Mouse (Mus musculus): Measurements from ENCODE around the gene Vcp.
"Not testable (repeated sequence)": the region's sequence is repeated elsewhere in the genome, so short reads cannot be mapped to it uniquely, and the experiment has no call there.

The Vcp gene

GRCm38 (mm10) chr4:43029749-43030148, 29.4 kb upstream of the Vcp start:
- no peak for DNase-seq (ENCODE audit: low read depth, low spot score)

GRCm38 (mm10) chr4:43029121-43029520, 28.8 kb upstream of the Vcp start:
- no peak for DNase-seq (ENCODE audit: low read depth, low spot score)

GRCm38 (mm10) chr4:43025084-43025960, 25.0 kb upstream of the Vcp start, which contains the start of gene Pigo:
Pigo (minus strand) TSS chr4:43025819.
- peak; percentile 96 for DNase-seq (ENCODE audit: low read depth, low spot score)

- DNase-seq (ENCODE audit: low read depth, low spot score): no peak
These were observed 24.4 kb upstream of the Vcp start for GRCm38 (mm10) chr4:43024673-43025072.

GRCm38 (mm10) chr4:43021341-43021740, 21.0 kb upstream of the Vcp start:
- DNase-seq (ENCODE audit: low read depth, low spot score): no peak

GRCm38 (mm10) chr4:43020876-43021275, 20.6 kb upstream of the Vcp start:
- no peak for DNase-seq (ENCODE audit: low read depth, low spot score)

- DNase-seq (ENCODE audit: low read depth, low spot score): no peak
These were observed 19.5 kb upstream of the Vcp start for GRCm38 (mm10) chr4:43019641-43020465.

- no peak for DNase-seq (ENCODE audit: low read depth, low spot score)
These were observed 18.9 kb upstream of the Vcp start for GRCm38 (mm10) chr4:43019176-43019575.

- no peak for DNase-seq (ENCODE audit: low read depth, low spot score)
These were observed 17.8 kb upstream of the Vcp start for GRCm38 (mm10) chr4:43018156-43018555.

GRCm38 (mm10) chr4:43012091-43012490, 11.8 kb upstream of the Vcp start:
- DNase-seq (ENCODE audit: low read depth, low spot score): no peak

GRCm38 (mm10) chr4:43010161-43011038, 10.1 kb upstream of the Vcp start, which contains the start of gene Fancg:
Fancg (minus strand) TSS chr4:43010506.
- peak; percentile 92 for DNase-seq (ENCODE audit: low read depth, low spot score)

GRCm38 (mm10) chr4:43005765-43006164, 5.5 kb upstream of the Vcp start:
- peak; percentile 79 for DNase-seq (ENCODE audit: low read depth, low spot score)

GRCm38 (mm10) chr4:43004951-43005350, 4.6 kb upstream of the Vcp start:
- no peak for DNase-seq (ENCODE audit: low read depth, low spot score)

- DNase-seq (ENCODE audit: low read depth, low spot score): peak; percentile 71
These were observed 2.6 kb upstream of the Vcp start for GRCm38 (mm10) chr4:43002756-43003439.

GRCm38 (mm10) chr4:43001272-43001671, 965 bp upstream of the Vcp start:
- DNase-seq (ENCODE audit: low read depth, low spot score): no peak

- DNase-seq (ENCODE audit: low read depth, low spot score): peak; percentile 91
These were observed 711 bp downstream of the Vcp start for GRCm38 (mm10) chr4:42999451-43000140.

- DNase-seq (ENCODE audit: low read depth, low spot score): no peak
These were observed 2.3 kb downstream of the Vcp start for GRCm38 (mm10) chr4:42998022-42998421.

- no peak for DNase-seq (ENCODE audit: low read depth, low spot score)
These were observed 12.0 kb downstream of the Vcp start for GRCm38 (mm10) chr4:42988296-42988695.

GRCm38 (mm10) chr4:42980467-42980866, 19.8 kb downstream of the Vcp start:
- not testable (repeated sequence) for DNase-seq (ENCODE audit: low read depth, low spot score)

GRCm38 (mm10) chr4:42978062-42978461, 22.2 kb downstream of the Vcp start:
- peak; percentile 39 for DNase-seq (ENCODE audit: low read depth, low spot score)
